Mouse (Mus musculus): ENCODE measurements around the gene Eps8l3.

Gene Eps8l3

GRCm38 (mm10) chr3:107877005-107877404, at the start of gene Eps8l3:
Gene Eps8l3 (plus strand): TSS chr3:107877229.
- in situ Hi-C loops (cut with MboI; ENCODE audit: low pct_unique_long_range_greater_than_20kb in 1 of 2, low sequenced_read_pairs in 2 of 2, unreplicated experiment in 1 of 2) = no loop called here

- in situ Hi-C loops (cut with MboI; ENCODE audit: low pct_unique_long_range_greater_than_20kb in 1 of 2, low sequenced_read_pairs in 2 of 2, unreplicated experiment in 1 of 2) = no loop called here
These were observed 49.1 kb upstream of the Eps8l3 start for GRCm38 (mm10) chr3:107827873-107828405.

- in situ Hi-C loops (cut with MboI; ENCODE audit: low pct_unique_long_range_greater_than_20kb in 1 of 2, low sequenced_read_pairs in 2 of 2, unreplicated experiment in 1 of 2) = no loop called here
These were observed 48.5 kb upstream of the Eps8l3 start for GRCm38 (mm10) chr3:107828518-107828917.

- in situ Hi-C loops (cut with MboI; ENCODE audit: low pct_unique_long_range_greater_than_20kb in 1 of 2, low sequenced_read_pairs in 2 of 2, unreplicated experiment in 1 of 2) = no loop called here
These were observed 48.0 kb upstream of the Eps8l3 start for GRCm38 (mm10) chr3:107828997-107829396.

GRCm38 (mm10) chr3:107829625-107830024, 47.4 kb upstream of the Eps8l3 start:
- in situ Hi-C loops (cut with MboI; ENCODE audit: low pct_unique_long_range_greater_than_20kb in 1 of 2, low sequenced_read_pairs in 2 of 2, unreplicated experiment in 1 of 2) = no loop called here

- in situ Hi-C loops (cut with MboI; ENCODE audit: low pct_unique_long_range_greater_than_20kb in 1 of 2, low sequenced_read_pairs in 2 of 2, unreplicated experiment in 1 of 2) = no loop called here
These were observed 45.0 kb upstream of the Eps8l3 start for GRCm38 (mm10) chr3:107831875-107832554.

GRCm38 (mm10) chr3:107832645-107833044, 44.4 kb upstream of the Eps8l3 start:
- in situ Hi-C loops (cut with MboI; ENCODE audit: low pct_unique_long_range_greater_than_20kb in 1 of 2, low sequenced_read_pairs in 2 of 2, unreplicated experiment in 1 of 2) = no loop called here

GRCm38 (mm10) chr3:107833370-107833769, 43.7 kb upstream of the Eps8l3 start:
- in situ Hi-C loops (cut with MboI; ENCODE audit: low pct_unique_long_range_greater_than_20kb in 1 of 2, low sequenced_read_pairs in 2 of 2, unreplicated experiment in 1 of 2) = no loop called here

- in situ Hi-C loops (cut with MboI; ENCODE audit: low pct_unique_long_range_greater_than_20kb in 1 of 2, low sequenced_read_pairs in 2 of 2, unreplicated experiment in 1 of 2) = no loop called here
These were observed 43.1 kb upstream of the Eps8l3 start for GRCm38 (mm10) chr3:107833872-107834341.

- in situ Hi-C loops (cut with MboI; ENCODE audit: low pct_unique_long_range_greater_than_20kb in 1 of 2, low sequenced_read_pairs in 2 of 2, unreplicated experiment in 1 of 2) = no loop called here
These were observed 41.7 kb upstream of the Eps8l3 start for GRCm38 (mm10) chr3:107835301-107835700.

GRCm38 (mm10) chr3:107839855-107840254, 37.2 kb upstream of the Eps8l3 start:
- in situ Hi-C loops (cut with MboI; ENCODE audit: low pct_unique_long_range_greater_than_20kb in 1 of 2, low sequenced_read_pairs in 2 of 2, unreplicated experiment in 1 of 2) = no loop called here

- in situ Hi-C loops (cut with MboI; ENCODE audit: low pct_unique_long_range_greater_than_20kb in 1 of 2, low sequenced_read_pairs in 2 of 2, unreplicated experiment in 1 of 2) = no loop called here
These were observed 36.2 kb upstream of the Eps8l3 start for GRCm38 (mm10) chr3:107840855-107841254.

GRCm38 (mm10) chr3:107841370-107841769, 35.7 kb upstream of the Eps8l3 start:
- in situ Hi-C loops (cut with MboI; ENCODE audit: low pct_unique_long_range_greater_than_20kb in 1 of 2, low sequenced_read_pairs in 2 of 2, unreplicated experiment in 1 of 2) = no loop called here

- in situ Hi-C loops (cut with MboI; ENCODE audit: low pct_unique_long_range_greater_than_20kb in 1 of 2, low sequenced_read_pairs in 2 of 2, unreplicated experiment in 1 of 2) = no loop called here
These were observed 33.6 kb upstream of the Eps8l3 start for GRCm38 (mm10) chr3:107843406-107843805.

- in situ Hi-C loops (cut with MboI; ENCODE audit: low pct_unique_long_range_greater_than_20kb in 1 of 2, low sequenced_read_pairs in 2 of 2, unreplicated experiment in 1 of 2) = no loop called here
These were observed 33.0 kb upstream of the Eps8l3 start for GRCm38 (mm10) chr3:107844001-107844400.

- in situ Hi-C loops (cut with MboI; ENCODE audit: low pct_unique_long_range_greater_than_20kb in 1 of 2, low sequenced_read_pairs in 2 of 2, unreplicated experiment in 1 of 2) = no loop called here
These were observed 32.5 kb upstream of the Eps8l3 start for GRCm38 (mm10) chr3:107844499-107844898.

GRCm38 (mm10) chr3:107846175-107846574, 30.9 kb upstream of the Eps8l3 start:
- in situ Hi-C loops (cut with MboI; ENCODE audit: low pct_unique_long_range_greater_than_20kb in 1 of 2, low sequenced_read_pairs in 2 of 2, unreplicated experiment in 1 of 2) = no loop called here

- in situ Hi-C loops (cut with MboI; ENCODE audit: low pct_unique_long_range_greater_than_20kb in 1 of 2, low sequenced_read_pairs in 2 of 2, unreplicated experiment in 1 of 2) = no loop called here
These were observed 30.2 kb upstream of the Eps8l3 start for GRCm38 (mm10) chr3:107846835-107847234.

GRCm38 (mm10) chr3:107848126-107848525, 28.9 kb upstream of the Eps8l3 start:
- in situ Hi-C loops (cut with MboI; ENCODE audit: low pct_unique_long_range_greater_than_20kb in 1 of 2, low sequenced_read_pairs in 2 of 2, unreplicated experiment in 1 of 2) = no loop called here

- in situ Hi-C loops (cut with MboI; ENCODE audit: low pct_unique_long_range_greater_than_20kb in 1 of 2, low sequenced_read_pairs in 2 of 2, unreplicated experiment in 1 of 2) = no loop called here
These were observed 27.9 kb upstream of the Eps8l3 start for GRCm38 (mm10) chr3:107849000-107849692.

Data from mouse embryonic stem cell (cell line).